Mouse (Mus musculus): ENCODE measurements at regions not wholly inside any gene's neighbourhood (a gene's known extent, or its start where the extent isn't known, plus 50 kb on each side); places are given as distances from the start of the nearest gene placed in this dataset. TPM values are rescaled to one million over a fixed set of nuclear protein-coding genes. Genes with fewer than 3 reads are reported as not detected.
A peak's percentile ranks its signal among the peaks of the same experiment; 100 is the strongest.
"Not testable (repeated sequence)": the region's sequence is repeated elsewhere in the genome, so short reads cannot be mapped to it uniquely, and the experiment has no call there.

DNA sequence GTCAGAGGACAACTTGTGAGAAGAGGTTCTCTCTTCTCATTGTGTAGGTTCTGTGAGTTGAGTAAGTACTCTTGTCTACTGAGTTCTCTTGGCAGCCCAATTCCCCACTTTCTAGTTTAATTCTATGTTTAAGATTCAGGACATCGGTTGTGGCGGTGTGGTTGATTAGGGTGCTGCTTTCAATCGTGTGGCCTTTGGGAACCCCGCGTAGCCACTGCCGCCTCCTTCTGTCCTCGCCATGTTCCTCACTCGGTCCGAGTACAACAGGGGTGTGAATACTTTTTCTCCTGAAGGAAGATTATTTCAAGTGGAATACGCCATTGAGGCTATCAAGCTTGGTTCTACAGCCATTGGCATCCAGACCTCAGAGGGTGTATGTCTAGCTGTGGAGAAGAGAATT, 73.3 kb upstream of the Btbd11 start:
- H3K4me1 ChIP-seq; H3K9me3 ChIP-seq; H3K27ac ChIP-seq; H3K4me2 ChIP-seq; H3K4me3 ChIP-seq (replicated peaks); H3K27me3 ChIP-seq; H3K9ac ChIP-seq; ATAC-seq (ENCODE audit: low FRiP score); H3K36me3 ChIP-seq (replicated peaks): not testable (repeated sequence)
- WGBS = 94% methylated on average over 10 of the region's 10 CpGs

GRCm38 (mm10) chr10:85320971-85321370, 65.6 kb upstream of the Btbd11 start:
- H3K9ac ChIP-seq = no peak overlapping the region
- H3K9me3 ChIP-seq = no peaks in the 10 kb centered on the region
- no peaks in the 10 kb centered on the region for H3K4me1 ChIP-seq
- no peaks in the 10 kb centered on the region for H3K36me3 ChIP-seq (replicated peaks)
- no peak overlapping the region for H3K4me2 ChIP-seq
- H3K27ac ChIP-seq = no peak overlapping the region
- H3K4me3 ChIP-seq (replicated peaks) = no peak overlapping the region
- no peak for ATAC-seq (ENCODE audit: low FRiP score)
- no peaks in the 10 kb centered on the region for H3K27me3 ChIP-seq
- WGBS = 80% methylated on average over 1 of the region's 1 CpGs

DNA sequence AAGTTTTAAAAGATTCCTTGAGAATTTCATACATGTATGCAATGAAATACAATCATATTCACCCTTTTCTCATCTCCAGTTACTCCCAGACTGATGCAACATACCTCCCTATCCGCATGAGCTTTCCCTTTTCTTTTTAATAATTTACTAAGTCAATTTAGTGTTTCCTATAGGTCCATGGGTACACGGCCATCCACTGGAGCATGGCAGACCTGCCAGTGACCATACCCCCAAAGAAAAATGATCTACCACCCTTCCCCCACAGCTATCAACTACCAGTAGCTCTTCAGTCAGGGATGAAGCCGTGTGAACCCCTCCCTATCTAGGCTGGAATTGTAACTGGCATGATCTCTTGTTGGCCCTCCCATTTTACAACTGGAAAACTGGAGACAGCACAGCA, 64.3 kb upstream of the Btbd11 start:
- ATAC-seq (ENCODE audit: low FRiP score) = no peak
- H3K4me1 ChIP-seq = no peaks in the 10 kb centered on the region
- 88% methylated on average over 3 of the region's 3 CpGs for WGBS
- H3K9me3 ChIP-seq = no peaks in the 10 kb centered on the region
- H3K27me3 ChIP-seq = no peaks in the 10 kb centered on the region
- H3K4me3 ChIP-seq (replicated peaks) = no peak overlapping the region
- no peaks in the 10 kb centered on the region for H3K36me3 ChIP-seq (replicated peaks)
- H3K4me2 ChIP-seq = no peak overlapping the region
- H3K27ac ChIP-seq = no peak overlapping the region
- H3K9ac ChIP-seq = no peak overlapping the region

DNA sequence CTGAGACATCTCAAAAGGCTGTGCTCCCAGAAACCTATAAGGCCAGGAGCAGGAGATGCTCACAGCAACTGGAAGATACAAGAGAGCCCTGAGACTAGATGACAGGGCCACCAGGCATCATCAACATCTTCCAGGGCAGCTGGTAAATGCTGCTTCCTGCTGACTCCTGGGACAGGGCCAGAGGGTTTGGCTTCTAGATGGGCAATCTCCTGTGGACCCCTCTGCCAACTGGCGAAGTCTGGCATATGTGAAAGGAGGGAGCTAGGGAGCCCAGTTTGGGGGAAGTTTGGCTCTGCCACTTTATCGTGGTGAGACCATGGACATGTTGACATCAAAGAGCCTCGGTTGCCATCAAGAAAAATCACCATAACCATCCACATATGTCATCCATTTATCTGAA, 57.2 kb upstream of the Btbd11 start:
- H3K4me1 ChIP-seq = peaks cover 8% of the 10 kb centered on the region; the same call in 1 of the 2 replicates
- H3K27me3 ChIP-seq = no peaks in the 10 kb centered on the region; the same call in 1 of the 2 replicates
- no peak overlapping the region for H3K27ac ChIP-seq
- H3K9me3 ChIP-seq = 0 out of 2 replicates have a peak, but pooled peaks cover 3% of the 10 kb centered on the region
- ATAC-seq (ENCODE audit: low FRiP score) = no peak
- WGBS = 78% methylated on average over 3 of the region's 3 CpGs
- no peak overlapping the region for H3K4me2 ChIP-seq
- no peak overlapping the region for H3K4me3 ChIP-seq (replicated peaks)
- H3K36me3 ChIP-seq (replicated peaks) = no peaks in the 10 kb centered on the region
- H3K9ac ChIP-seq = no peak overlapping the region

- H3K27ac ChIP-seq = no peak overlapping the region
- 12% methylated on average over 12 of the region's 13 CpGs for WGBS
- ATAC-seq (ENCODE audit: low FRiP score) = 0 out of 2 replicates have a peak, but pooled peaks have one; percentile 49
Measured at GRCm38 (mm10) chr10:85330938-85331691, 55.5 kb upstream of the Btbd11 start.

More at GRCm38 (mm10) chr10:85330938-85331691, 55.5 kb upstream of the Btbd11 start:
- Histone ChIP-seq H3K4me2 (peak overlapping the region; percentile 26), H3K27me3 (no peaks in the 10 kb centered on the region; the same call in 1 of the 2 replicates), H3K4me3 (replicated peaks) (peak overlapping the region; percentile 7; the same call in 1 of the 2 replicates), H3K36me3 (replicated peaks) (no peaks in the 10 kb centered on the region), H3K4me1 (peaks cover 8% of the 10 kb centered on the region; the same call in 1 of the 2 replicates), H3K9ac (no peak overlapping the region), H3K9me3 (0 out of 2 replicates have a peak, but pooled peaks cover 3% of the 10 kb centered on the region)

Small RNAs in the stretch of these regions (microRNA-seq; reads per million reads assigned to microRNA genes)
- gene Gm27392 = not detected
